Mouse (Mus musculus): ENCODE results near the gene Exosc1. TPM values are rescaled to one million over a fixed set of nuclear protein-coding genes. Genes with fewer than 3 reads are reported as not detected.

The Exosc1 gene
- total and polyA plus RNA-seq, 2 experiments from 2014 or later = 1.7 to 32.1 TPM

DNA sequence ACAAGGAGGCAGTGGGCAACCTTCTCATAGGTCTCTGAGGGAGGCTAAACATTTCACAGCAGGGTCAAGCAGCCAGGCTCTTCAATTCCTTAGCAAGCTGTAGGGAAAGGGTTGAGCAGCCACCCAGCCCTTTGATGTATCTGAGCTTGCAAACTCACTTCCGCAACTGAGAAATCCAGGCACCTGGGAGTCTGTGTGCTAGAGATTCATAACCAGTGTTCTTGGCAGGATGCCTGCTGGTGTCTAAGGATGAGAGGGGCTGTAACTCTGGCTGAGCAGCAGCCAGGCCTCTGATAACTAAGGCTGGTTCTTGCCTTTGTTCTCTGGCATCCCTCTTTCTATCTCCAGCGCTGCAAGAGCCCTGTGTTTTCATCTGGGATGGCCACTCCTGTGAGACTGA is 31.5 kb downstream of the Exosc1 start:
- Histone ChIP-seq H3K4me3 (ENCODE audit: low read depth, low read length) (no peak overlapping the region), H3K4me2 (ENCODE audit: low read depth, low read length) (no peak overlapping the region), H3K36me3 (replicated peaks; ENCODE audit: control insufficient read depth, insufficient read depth, low read length) (no peaks in the 10 kb centered on the region), H3K9ac (replicated peaks; ENCODE audit: low read depth, low read length) (no peak overlapping the region), H3K9me3 (replicated peaks; ENCODE audit: control insufficient read depth, low read length) (no peaks in the 10 kb centered on the region), H3K4me1 (ENCODE audit: control insufficient read depth, insufficient read depth) (0 out of 2 replicates have a peak, but pooled peaks cover 5% of the 10 kb centered on the region), H3K27me3 (ENCODE audit: control insufficient read depth, insufficient read depth, low read length) (no peaks in the 10 kb centered on the region), H3K27ac (ENCODE audit: low read depth) (no peak overlapping the region)
- no peak for ATAC-seq (ENCODE audit: insufficient read depth, low read depth)
- TF ChIP-seq EP300 (IDR thresholded peaks at IDR 0.05; ENCODE audit: low read depth) (no peak), CTCF (IDR thresholded peaks at IDR 0.05; ENCODE audit: low read depth) (no peak)
- WGBS = 18% methylated on average over 2 of the region's 2 CpGs
- DNase-seq (ENCODE audit: low spot score) = no peak

DNA sequence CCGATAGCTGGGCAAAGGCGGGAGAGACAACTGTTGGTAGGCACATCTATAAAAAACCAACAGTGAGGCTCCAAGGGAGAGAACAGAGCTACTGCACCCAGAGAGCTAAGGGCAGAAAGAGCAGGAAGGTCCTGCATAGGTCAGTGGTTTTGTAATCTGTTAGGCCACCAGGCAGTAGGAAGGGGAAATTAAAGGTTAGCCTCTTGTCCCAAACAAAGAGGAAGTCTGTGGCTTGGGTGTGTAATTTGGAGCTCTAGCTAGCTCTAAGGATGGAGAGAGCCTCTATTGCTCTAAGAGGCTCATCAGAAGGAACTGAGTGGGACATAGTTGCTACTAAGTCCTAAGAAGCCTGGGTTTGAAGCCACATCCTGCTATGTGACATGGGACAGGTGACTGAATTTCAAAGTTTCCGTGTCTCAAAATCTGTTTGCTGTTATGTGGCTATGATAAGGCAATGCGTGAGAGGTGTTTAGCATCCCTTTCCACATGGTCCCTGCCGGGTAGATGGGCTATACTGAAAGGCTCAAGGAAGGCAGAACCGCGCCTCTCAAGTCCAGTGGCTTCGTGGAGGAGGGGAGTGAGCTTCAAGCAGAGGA is 32.6 kb downstream of the Exosc1 start:
- Histone ChIP-seq H3K4me3 (ENCODE audit: low read depth, low read length) (no peak overlapping the region), H3K27ac (ENCODE audit: low read depth) (no peak overlapping the region), H3K4me2 (ENCODE audit: low read depth, low read length) (no peak overlapping the region), H3K36me3 (replicated peaks; ENCODE audit: control insufficient read depth, insufficient read depth, low read length) (no peaks in the 10 kb centered on the region), H3K4me1 (ENCODE audit: control insufficient read depth, insufficient read depth) (peaks cover 5% of the 10 kb centered on the region), H3K9ac (replicated peaks; ENCODE audit: low read depth, low read length) (no peak overlapping the region), H3K27me3 (ENCODE audit: control insufficient read depth, insufficient read depth, low read length) (no peaks in the 10 kb centered on the region), H3K9me3 (replicated peaks; ENCODE audit: control insufficient read depth, low read length) (no peaks in the 10 kb centered on the region)
- 77% methylated on average over 8 of the region's 8 CpGs for WGBS
- ATAC-seq (ENCODE audit: insufficient read depth, low read depth) (no peak), DNase-seq (ENCODE audit: low spot score) (no peak)
- TF ChIP-seq EP300 (IDR thresholded peaks at IDR 0.05; ENCODE audit: low read depth) = no peak
- no peak for TF ChIP-seq CTCF (IDR thresholded peaks at IDR 0.05; ENCODE audit: low read depth)

GRCm38 (mm10) chr19:41898860-41899259 is 34.4 kb downstream of the Exosc1 start:
- Histone ChIP-seq H3K9me3 (replicated peaks; ENCODE audit: control insufficient read depth, low read length) (no peaks in the 10 kb centered on the region), H3K4me1 (ENCODE audit: control insufficient read depth, insufficient read depth) (peaks cover 16% of the 10 kb centered on the region), H3K4me3 (ENCODE audit: low read depth, low read length) (no peak overlapping the region), H3K27ac (ENCODE audit: low read depth) (no peak overlapping the region), H3K4me2 (ENCODE audit: low read depth, low read length) (no peak overlapping the region), H3K36me3 (replicated peaks; ENCODE audit: control insufficient read depth, insufficient read depth, low read length) (no peaks in the 10 kb centered on the region), H3K9ac (replicated peaks; ENCODE audit: low read depth, low read length) (no peak overlapping the region), H3K27me3 (ENCODE audit: control insufficient read depth, insufficient read depth, low read length) (no peaks in the 10 kb centered on the region)
- WGBS = 44% methylated on average over 4 of the region's 4 CpGs
- peak; percentile 24 for DNase-seq (ENCODE audit: low spot score)
- ATAC-seq (ENCODE audit: insufficient read depth, low read depth) = no peak
- TF ChIP-seq EP300 (IDR thresholded peaks at IDR 0.05; ENCODE audit: low read depth) (no peak), CTCF (IDR thresholded peaks at IDR 0.05; ENCODE audit: low read depth) (peak; percentile 66)

GRCm38 (mm10) chr19:41896319-41896711 is 36.9 kb downstream of the Exosc1 start:
- Histone ChIP-seq H3K27ac (ENCODE audit: low read depth) (no peak overlapping the region; the same call in 1 of the 2 replicates), H3K36me3 (replicated peaks; ENCODE audit: control insufficient read depth, insufficient read depth, low read length) (no peaks in the 10 kb centered on the region), H3K4me1 (ENCODE audit: control insufficient read depth, insufficient read depth) (peaks cover 16% of the 10 kb centered on the region), H3K9me3 (replicated peaks; ENCODE audit: control insufficient read depth, low read length) (no peaks in the 10 kb centered on the region), H3K4me2 (ENCODE audit: low read depth, low read length) (peak overlapping the region; percentile 75), H3K27me3 (ENCODE audit: control insufficient read depth, insufficient read depth, low read length) (no peaks in the 10 kb centered on the region), H3K4me3 (ENCODE audit: low read depth, low read length) (peak overlapping the region; percentile 59), H3K9ac (replicated peaks; ENCODE audit: low read depth, low read length) (peak overlapping the region; percentile 45)
- TF ChIP-seq CTCF (IDR thresholded peaks at IDR 0.05; ENCODE audit: low read depth) (no peak), EP300 (IDR thresholded peaks at IDR 0.05; ENCODE audit: low read depth) (no peak)
- ATAC-seq (ENCODE audit: insufficient read depth, low read depth) (no peak), DNase-seq (ENCODE audit: low spot score) (no peak)
- 16% methylated on average over 18 of the region's 18 CpGs for WGBS

GRCm38 (mm10) chr19:41895460-41896318 is 37.5 kb downstream of the Exosc1 start, which contains the start of gene Rrp12:
TSS of gene Rrp12 (minus strand) at chr19:41896173.
- DNase-seq (ENCODE audit: low spot score) (peak; percentile 98), ATAC-seq (ENCODE audit: insufficient read depth, low read depth) (peak; percentile 93)
- TF ChIP-seq EP300 (IDR thresholded peaks at IDR 0.05; ENCODE audit: low read depth) = no peak; the same call in 1 of the 2 replicates
- TF ChIP-seq CTCF (IDR thresholded peaks at IDR 0.05; ENCODE audit: low read depth) = no peak
- Histone ChIP-seq H3K4me3 (ENCODE audit: low read depth, low read length) (peak within 1 kb of the TSS; percentile 59), H3K27ac (ENCODE audit: low read depth) (peak within 1 kb of the TSS; percentile 74), H3K9ac (replicated peaks; ENCODE audit: low read depth, low read length) (peak within 1 kb of the TSS; percentile 45), H3K9me3 (replicated peaks; ENCODE audit: control insufficient read depth, low read length) (no peaks in the 10 kb centered on the region), H3K36me3 (replicated peaks; ENCODE audit: control insufficient read depth, insufficient read depth, low read length) (peaks cover 4% of the 10 kb centered on the region; the same call in 1 of the 2 replicates), H3K4me1 (ENCODE audit: control insufficient read depth, insufficient read depth) (peaks cover 16% of the 10 kb centered on the region), H3K27me3 (ENCODE audit: control insufficient read depth, insufficient read depth, low read length) (no peaks in the 10 kb centered on the region), H3K4me2 (ENCODE audit: low read depth, low read length) (peak within 1 kb of the TSS; percentile 75)
- under 1% methylated on average over 46 of the region's 46 CpGs for WGBS

Data from heart, postnatal 0 days (tissue).